Comparison of ENCODE assay signal across 7 mouse cellular contexts in the genomic region with DNA sequence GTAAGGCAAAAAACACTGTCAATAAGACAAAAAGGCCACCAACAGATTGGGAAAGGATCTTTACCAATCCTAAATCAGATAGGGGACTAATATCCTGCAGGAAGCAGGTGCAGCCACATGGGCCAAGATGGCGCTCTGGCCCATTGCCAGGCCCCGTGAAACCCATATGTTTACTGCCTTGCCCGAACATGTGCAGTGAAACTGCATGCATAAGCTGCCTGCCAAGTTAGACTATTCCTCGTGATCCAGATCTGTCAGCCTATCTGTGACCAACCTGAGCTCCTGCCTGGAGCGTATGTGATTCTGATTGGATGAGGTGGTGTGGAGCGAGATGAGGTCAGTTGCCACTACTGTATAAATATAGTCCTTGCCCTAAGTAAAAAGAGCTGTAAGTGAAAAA.
DNase-seq lines count a peak whose midpoint lies in the region; ATAC-seq lines count a peak whose summit lies in the region.
"Not testable (repeated sequence)": the region's sequence is repeated elsewhere in the genome, so short reads cannot be mapped to it uniquely, and the experiment has no call there.

No protein-coding gene starts in this region.

- not testable (repeated sequence) for H3K36me3 ChIP-seq in forebrain, embryonic 14.5 days (ENCODE audit: control insufficient read depth, insufficient read depth, low read length); heart, embryonic 10.5 days

- WGBS in forebrain, embryonic 14.5 days = 69% methylated on average over 6 of the region's 6 CpGs
- WGBS in heart, embryonic 10.5 days = 85% methylated on average over 6 of the region's 6 CpGs

- ATAC-seq in forebrain, embryonic 14.5 days = peak; percentile 71; the same call in 1 of the 2 replicates

- not testable (repeated sequence) for H3K4me3 ChIP-seq in forebrain, embryonic 14.5 days (ENCODE audit: low read depth, low read length); heart, embryonic 10.5 days

- DNase-seq in cerebellum, adult 11 months = peak; percentile 26
- DNase-seq in cerebellum, adult 8-10 months = peak; percentile 16
- DNase-seq in cerebellum, postnatal 14 days = peak; percentile 74 to 76
- DNase-seq in forebrain, embryonic 14.5 days (ENCODE audit: low spot score) = peak; percentile 65
- peak; percentile 13 for DNase-seq in heart, embryonic 10.5 days (ENCODE audit: low spot score)
- DNase-seq in layer of hippocampus, adult 9-11 months = peak; percentile 17
- DNase-seq in retina, postnatal 1 day = peak; percentile 34

- not testable (repeated sequence) for H3K9ac ChIP-seq in forebrain, embryonic 14.5 days (ENCODE audit: low read length)

- not testable (repeated sequence) for H3K27ac ChIP-seq in forebrain, embryonic 14.5 days (ENCODE audit: low read depth, low read length); heart, embryonic 10.5 days

- not testable (repeated sequence) for H3K9me3 ChIP-seq in forebrain, embryonic 14.5 days (replicated peaks; ENCODE audit: control insufficient read depth, low read length); heart, embryonic 10.5 days

- not testable (repeated sequence) for H3K27me3 ChIP-seq in forebrain, embryonic 14.5 days (replicated peaks; ENCODE audit: control insufficient read depth, insufficient read depth, low read length); heart, embryonic 10.5 days (ENCODE audit: insufficient read depth, poor library complexity, severe bottlenecking)

- H3K4me2 ChIP-seq in forebrain, embryonic 14.5 days (ENCODE audit: low read length) = not testable (repeated sequence)

- H3K4me1 ChIP-seq in forebrain, embryonic 14.5 days (ENCODE audit: control insufficient read depth, insufficient read depth, low read length); heart, embryonic 10.5 days: not testable (repeated sequence)

Comparison
In these comparisons a context has a peak if more than half of its experiments do, and no peak if none do; other contexts are left out.
1. DNase-seq: peak in every context shown above with its lines; median percentile 75 in cerebellum, postnatal 14 days; 65 in forebrain, embryonic 14.5 days; 34 in retina, postnatal 1 day; 26 in cerebellum, adult 11 months; 17 in layer of hippocampus, adult 9-11 months; 16 in cerebellum, adult 8-10 months; 13 in heart, embryonic 10.5 days.